Mouse (Mus musculus): Measurements from ENCODE around the gene S1pr1.

DNA sequence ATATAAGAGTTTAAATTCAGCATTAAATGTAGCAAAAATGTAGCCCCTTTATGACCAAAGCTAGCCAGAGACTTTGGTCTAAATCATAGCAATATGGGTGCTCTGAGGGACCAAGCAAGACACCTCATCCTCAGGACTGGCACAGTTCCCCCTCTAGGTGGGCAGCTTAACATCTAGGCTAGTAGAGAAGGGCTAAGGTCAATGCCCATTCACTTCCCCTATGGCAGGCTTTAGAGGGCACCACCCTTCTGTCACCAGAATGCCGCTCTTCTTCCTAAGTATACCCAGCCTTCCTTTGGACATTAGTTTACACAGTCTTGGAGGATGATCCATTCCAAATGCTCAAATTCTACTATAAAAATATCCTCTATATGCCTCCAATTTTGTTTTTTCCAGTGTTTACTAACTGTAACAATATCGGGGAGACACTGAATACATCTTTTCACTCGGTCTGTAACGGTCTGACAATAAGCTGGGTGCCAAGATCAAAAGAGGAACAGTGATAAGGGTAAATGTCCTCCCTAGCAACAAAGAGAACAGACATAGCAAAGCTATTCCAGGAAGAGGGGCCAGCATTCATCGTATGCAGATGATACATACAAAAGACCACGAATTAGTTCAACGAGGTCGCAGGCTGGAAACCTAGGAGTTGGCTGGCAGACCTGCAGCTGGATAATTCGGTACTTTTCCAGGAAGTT is 41.8 kb downstream of the S1pr1 start:
- TF ChIP-seq MAX (IDR thresholded peaks at IDR 0.05; ENCODE audit: low read depth) = no peak
- TF ChIP-seq POLR2A (IDR thresholded peaks at IDR 0.05; ENCODE audit: insufficient read length, low read depth) = no peak
- no peak for TF ChIP-seq MYOD1 (IDR thresholded peaks at IDR 0.05; ENCODE audit: control insufficient read depth in 1 of 3, insufficient read length in 2 of 3, low read depth in 2 of 3)
- TF ChIP-seq TCF12 (IDR thresholded peaks at IDR 0.05; ENCODE audit: insufficient read depth, poor library complexity, severe bottlenecking) = no peak
- no peak for TF ChIP-seq CEBPB (IDR thresholded peaks at IDR 0.05; ENCODE audit: insufficient read depth, poor library complexity, severe bottlenecking)
- TF ChIP-seq REST (IDR thresholded peaks at IDR 0.05; ENCODE audit: insufficient read depth, insufficient read length) = no peak
- TF ChIP-seq USF1 (IDR thresholded peaks at IDR 0.05; ENCODE audit: low read depth) = no peak
- no peak for TF ChIP-seq POLR2AphosphoS2 (IDR thresholded peaks at IDR 0.05; ENCODE audit: insufficient read length, low read depth)
- no peak for TF ChIP-seq E2F4 (IDR thresholded peaks at IDR 0.05; ENCODE audit: insufficient read depth)
- TF ChIP-seq TCF3 (IDR thresholded peaks at IDR 0.05; ENCODE audit: insufficient read length, low read depth) = no peak
- no peak for TF ChIP-seq MYOG (IDR thresholded peaks at IDR 0.05; ENCODE audit: control insufficient read depth in 1 of 3, insufficient read depth in 1 of 3, insufficient read length in 2 of 3, low read depth in 2 of 3)
- no peak for TF ChIP-seq SRF (IDR thresholded peaks at IDR 0.05; ENCODE audit: control insufficient read depth, insufficient read length, low read depth)
